Mouse (Mus musculus) heart, embryonic 12.5 days (tissue): ENCODE data around the gene Fcamr. TPM values are rescaled to one million over a fixed set of nuclear protein-coding genes. Genes with fewer than 3 reads are reported as not detected.

Source experiments
- ATAC-seq: fragments of 200-750 bp; cut with Nextera tagmentation; 2 replicates; pipeline ENCODE4 v1.8.0; 2017; ENCODE audit warnings: moderate TSS enrichment, moderate library complexity; ENCODE audit not compliant: insufficient number of reproducible peaks, low FRiP score
- H3K27ac ChIP-seq: fragments of 300-500 bp; sonication (generic); 2 replicates; pipeline ENCODE4 v1.5.1; 2016; ENCODE audit warnings: mild to moderate bottlenecking, moderate library complexity; ENCODE audit not compliant: poor library complexity, severe bottlenecking
- H3K27me3 ChIP-seq: fragments of 300-500 bp; sonication (generic); replicated peaks from 2 replicates; pipeline ENCODE4 v1.6.1; 2016; ENCODE audit warnings: mild to moderate bottlenecking, moderate library complexity
- H3K36me3 ChIP-seq: fragments of 300-500 bp; sonication (generic); 2 replicates; pipeline ENCODE4 v1.6.1; 2016; ENCODE audit warnings: mild to moderate bottlenecking, moderate library complexity
- H3K4me1 ChIP-seq: fragments of 300-500 bp; sonication (generic); replicated peaks from 2 replicates; pipeline ENCODE4 v1.6.1; 2016; ENCODE audit warnings: mild to moderate bottlenecking
- H3K4me2 ChIP-seq: fragments of 300-500 bp; sonication (generic); 2 replicates; pipeline ENCODE4 v1.6.1; 2016; ENCODE audit warnings: mild to moderate bottlenecking, moderate library complexity
- H3K4me3 ChIP-seq: fragments of 300-500 bp; sonication (generic); 2 replicates; pipeline ENCODE4 v1.5.1; 2016; ENCODE audit warnings: mild to moderate bottlenecking
- H3K9ac ChIP-seq: fragments of 300-500 bp; sonication (generic); 2 replicates; pipeline ENCODE4 v1.6.1; 2016; ENCODE audit warnings: mild to moderate bottlenecking, moderate library complexity
- H3K9me3 ChIP-seq: fragments of 300-500 bp; sonication (generic); replicated peaks from 2 replicates; pipeline ENCODE4 v1.6.1; 2016; ENCODE audit warnings: mild to moderate bottlenecking, moderate library complexity
- WGBS: fragments of 180-500 bp; shearing (Covaris S2); methylation state at CpG from one replicate; pipeline ENCODE4 v1.1.7; 2016; 5-methylcytosine and 5-hydroxymethylcytosine counted together
- polyA plus RNA-seq: library from polyadenylated mRNA; unstranded; fragments of >200 nt; fragmentation: Nextera tagmentation; extraction: Ambion mirVana; gene quantifications from 2 replicates; pipeline ENCODE4 v1.2.1, GENCODE M21; 2016

The Fcamr gene
- polyA plus RNA-seq, 1 experiment from 2014 or later: 0.15 TPM

DNA sequence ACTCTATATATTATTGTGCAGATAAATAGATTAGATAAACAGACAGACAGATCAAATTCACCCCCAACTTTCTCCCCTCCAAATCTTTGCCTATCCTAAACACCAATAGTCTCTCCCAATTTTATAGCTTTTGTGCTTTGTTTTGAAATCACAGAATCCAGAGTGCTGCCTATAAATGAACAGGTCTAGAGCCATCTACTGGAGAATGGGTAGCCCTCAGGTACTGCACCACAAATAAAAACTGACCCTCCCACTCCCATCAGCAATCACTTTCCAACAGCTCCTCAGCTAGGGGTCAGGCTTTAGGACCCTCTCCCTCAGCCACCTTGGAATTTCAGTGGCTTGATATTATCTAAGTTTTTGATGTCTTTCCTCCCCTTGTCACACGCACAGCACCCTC is 24.1 kb upstream of the Fcamr start:
- Histone ChIP-seq H3K9me3 (no peaks in the 10 kb centered on the region), H3K4me3 (no peak overlapping the region), H3K9ac (no peak overlapping the region), H3K27ac (no peak overlapping the region), H3K4me2 (no peak overlapping the region), H3K4me1 (no peaks in the 10 kb centered on the region), H3K27me3 (no peaks in the 10 kb centered on the region), H3K36me3 (no peaks in the 10 kb centered on the region)
- ATAC-seq: no peak
- 50% methylated on average over 1 of the region's 1 CpGs for WGBS

DNA sequence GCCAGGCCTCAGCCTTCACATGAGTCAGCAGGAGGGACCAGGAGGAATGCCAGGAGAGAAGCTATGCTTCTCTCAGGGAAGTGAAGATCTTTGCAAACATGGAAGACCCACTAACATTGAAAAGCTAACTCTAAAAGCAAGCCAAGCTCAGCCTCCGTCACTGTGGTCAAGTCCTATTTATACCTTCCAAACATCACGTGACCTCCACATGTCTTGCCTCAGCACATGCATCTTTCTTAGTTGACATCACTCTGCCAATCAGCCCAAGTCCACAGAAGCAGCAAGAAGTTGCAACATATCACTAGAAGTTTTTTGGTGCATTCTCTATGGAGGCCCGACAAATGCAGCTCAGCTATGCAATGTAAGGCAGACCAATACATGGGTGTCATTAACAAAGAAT is 20.8 kb upstream of the Fcamr start:
- no peak for ATAC-seq
- no peaks in the 10 kb centered on the region for H3K36me3 ChIP-seq
- no peaks in the 10 kb centered on the region for H3K9me3 ChIP-seq
- H3K9ac ChIP-seq: no peak overlapping the region
- no peak overlapping the region for H3K4me2 ChIP-seq
- no peak overlapping the region for H3K4me3 ChIP-seq
- no peak overlapping the region for H3K27ac ChIP-seq
- peaks cover 6% of the 10 kb centered on the region; the same call in 1 of the 2 replicates for H3K4me1 ChIP-seq
- H3K27me3 ChIP-seq: 0 out of 2 replicates have a peak, but pooled peaks cover 2% of the 10 kb centered on the region
- WGBS: 73% methylated on average over 3 of the region's 3 CpGs

DNA sequence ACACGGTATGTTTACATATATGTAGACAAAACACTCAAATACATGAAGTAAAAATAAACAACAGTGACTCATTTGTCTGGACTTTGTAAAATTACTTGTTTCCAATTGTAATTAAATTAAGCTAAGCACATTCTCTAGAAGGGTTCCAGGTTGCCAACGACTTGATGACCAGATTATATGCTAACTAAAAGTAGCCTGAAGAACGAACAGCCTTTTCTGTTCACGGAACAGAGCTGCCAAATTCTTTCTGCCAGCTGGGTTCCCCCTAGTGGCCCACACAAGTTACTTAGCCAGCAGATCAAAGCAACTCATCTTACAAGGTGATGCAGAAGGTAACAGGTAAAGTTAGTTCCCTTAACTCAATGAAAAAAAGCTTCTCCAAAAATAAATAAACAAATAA is 16.6 kb upstream of the Fcamr start:
- H3K27ac ChIP-seq: no peak overlapping the region
- 0 out of 2 replicates have a peak, but pooled peaks cover 4% of the 10 kb centered on the region for H3K27me3 ChIP-seq
- H3K9me3 ChIP-seq: no peaks in the 10 kb centered on the region
- H3K4me2 ChIP-seq: no peak overlapping the region
- WGBS: 21% methylated on average over 4 of the region's 4 CpGs
- no peaks in the 10 kb centered on the region for H3K36me3 ChIP-seq
- H3K4me1 ChIP-seq: peaks cover 6% of the 10 kb centered on the region; the same call in 1 of the 2 replicates
- no peak overlapping the region for H3K4me3 ChIP-seq
- no peak overlapping the region for H3K9ac ChIP-seq
- no peak for ATAC-seq

DNA sequence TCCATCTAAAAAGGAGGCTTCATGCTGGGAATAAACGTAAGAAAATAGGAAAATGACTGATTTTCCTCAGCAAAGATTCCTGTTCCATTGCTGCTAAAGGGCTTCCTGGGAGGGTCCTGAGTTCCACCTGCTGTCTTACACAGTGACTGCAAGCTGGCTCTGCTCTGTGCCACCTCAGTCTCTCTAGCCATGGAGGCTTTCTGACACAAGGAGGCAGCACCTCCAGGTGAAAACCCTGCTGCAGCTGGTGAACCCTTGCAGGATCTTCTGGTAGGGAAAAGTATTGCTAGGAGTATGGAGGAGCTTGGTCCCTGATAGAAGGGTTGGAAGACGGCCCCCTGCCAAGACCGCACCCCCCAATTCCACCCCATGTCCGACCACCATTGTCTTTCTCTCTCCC is 13.7 kb upstream of the Fcamr start:
- Histone ChIP-seq H3K4me3 (no peak overlapping the region), H3K9me3 (no peaks in the 10 kb centered on the region), H3K4me1 (peaks cover 6% of the 10 kb centered on the region; the same call in 1 of the 2 replicates), H3K27me3 (0 out of 2 replicates have a peak, but pooled peaks cover 8% of the 10 kb centered on the region), H3K36me3 (no peaks in the 10 kb centered on the region), H3K9ac (no peak overlapping the region), H3K4me2 (no peak overlapping the region), H3K27ac (no peak overlapping the region)
- no peak for ATAC-seq
- WGBS: 40% methylated on average over 4 of the region's 4 CpGs

DNA sequence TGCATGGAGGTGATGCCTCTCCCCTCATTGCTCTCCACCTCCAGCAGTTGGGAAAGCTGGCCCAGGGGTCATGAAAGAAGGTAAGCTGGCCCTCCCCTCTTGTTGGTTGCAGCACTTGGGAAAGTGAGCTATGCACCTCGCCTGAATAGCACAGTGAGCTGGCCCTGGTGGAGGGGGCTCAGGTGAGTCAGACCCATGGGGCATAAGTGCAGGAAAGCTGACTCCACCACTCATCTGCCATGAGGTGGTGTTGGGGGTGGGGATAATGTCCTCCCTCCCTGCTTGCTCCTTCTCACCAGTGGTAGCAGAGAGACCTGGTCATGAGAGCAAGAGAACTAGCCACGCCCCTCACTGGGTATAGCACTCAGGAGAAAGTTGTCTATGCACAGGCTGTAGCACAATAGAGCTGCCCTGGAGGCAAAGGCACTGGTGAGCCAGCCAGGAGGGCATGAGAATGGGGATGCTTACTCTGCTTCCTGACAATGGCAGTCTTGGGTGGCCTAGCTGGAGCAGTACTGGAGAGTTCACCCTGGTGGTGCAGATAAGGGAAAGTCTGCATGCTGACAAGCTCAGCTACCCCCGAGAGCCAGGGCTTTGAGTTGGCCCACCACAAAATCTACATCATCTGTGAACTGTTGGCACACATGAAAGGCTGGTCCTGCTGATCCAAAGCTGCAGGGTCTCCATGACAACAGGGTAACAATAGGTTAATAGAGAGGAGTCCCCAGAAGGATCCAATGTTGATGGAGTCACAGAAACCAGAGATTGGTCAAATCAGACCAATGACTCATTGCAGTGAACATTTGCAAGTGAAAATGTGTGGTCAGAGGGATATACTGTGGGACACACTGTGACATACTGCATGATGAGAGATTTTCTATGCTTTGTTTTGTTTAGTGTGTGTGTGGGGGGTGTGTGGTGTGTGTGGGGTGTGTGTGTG is 10.9 kb upstream of the Fcamr start:
- Histone ChIP-seq H3K27me3 (0 out of 2 replicates have a peak, but pooled peaks cover 7% of the 10 kb centered on the region), H3K4me1 (no peaks in the 10 kb centered on the region), H3K9me3 (0 out of 2 replicates have a peak, but pooled peaks cover 2% of the 10 kb centered on the region), H3K4me3 (no peak overlapping the region), H3K36me3 (no peaks in the 10 kb centered on the region), H3K4me2 (no peak overlapping the region), H3K9ac (no peak overlapping the region), H3K27ac (no peak overlapping the region)
- 59% methylated on average over 3 of the region's 3 CpGs for WGBS
- ATAC-seq: peak; percentile 33; the same call in 1 of the 2 replicates

DNA sequence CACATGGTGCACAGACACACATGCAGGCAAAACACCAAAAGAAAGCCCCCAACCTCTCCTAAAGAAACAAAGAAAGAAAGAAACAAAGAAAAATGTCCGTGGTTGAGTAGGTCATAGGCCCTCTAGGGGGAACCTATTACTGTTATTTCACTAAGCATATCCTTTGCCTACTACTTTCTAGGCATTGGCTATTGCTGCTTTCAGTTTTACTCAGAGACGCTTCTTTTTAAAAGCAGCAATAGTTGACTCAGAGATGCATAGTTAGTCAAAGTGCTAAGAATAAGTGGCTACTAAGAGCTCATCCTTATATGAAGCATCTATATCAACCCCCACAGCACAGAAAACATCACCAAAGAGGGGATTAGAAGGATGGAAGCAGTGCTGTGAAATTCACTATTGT is 5.4 kb upstream of the Fcamr start:
- ATAC-seq: no peak
- WGBS: 82% methylated on average over 2 of the region's 2 CpGs
- H3K27me3 ChIP-seq: no peaks in the 10 kb centered on the region
- no peak overlapping the region for H3K4me3 ChIP-seq
- H3K9me3 ChIP-seq: 0 out of 2 replicates have a peak, but pooled peaks cover 2% of the 10 kb centered on the region
- H3K4me1 ChIP-seq: no peaks in the 10 kb centered on the region; the same call in 1 of the 2 replicates
- H3K27ac ChIP-seq: no peak overlapping the region
- no peaks in the 10 kb centered on the region for H3K36me3 ChIP-seq
- H3K4me2 ChIP-seq: no peak overlapping the region
- H3K9ac ChIP-seq: no peak overlapping the region

DNA sequence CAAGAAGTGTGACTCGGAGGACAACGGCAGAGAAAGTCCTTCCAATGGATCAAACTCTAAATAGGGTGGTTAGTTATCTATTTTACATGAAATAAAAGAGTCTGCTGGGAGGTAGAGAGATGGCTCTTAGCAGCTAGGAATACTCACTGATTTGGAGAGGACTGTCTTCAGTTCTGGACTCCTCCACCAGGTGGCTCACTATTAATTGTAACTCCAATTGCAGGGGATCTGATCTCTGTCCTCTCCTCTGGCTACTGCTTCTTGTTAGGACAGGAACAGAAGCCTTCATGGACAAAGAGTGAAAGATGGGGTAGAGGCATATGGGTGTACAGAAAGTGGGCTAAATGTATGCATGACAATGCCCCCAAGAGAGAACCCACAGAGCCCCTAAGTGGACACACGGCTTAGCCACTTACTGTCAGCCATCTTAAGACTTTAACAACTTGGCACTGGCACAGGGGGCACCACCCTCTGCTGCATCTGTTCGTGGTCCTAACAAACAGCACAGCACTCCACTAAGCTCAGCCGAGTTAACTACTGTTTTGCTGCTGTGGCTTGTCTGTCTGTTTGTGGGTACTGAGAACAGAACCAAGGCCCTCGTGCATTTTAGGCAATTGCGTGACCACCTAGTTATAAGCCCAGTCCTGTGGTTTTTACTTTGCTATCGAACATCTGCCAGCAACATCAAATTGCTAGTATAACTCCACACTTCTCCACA is 3.6 kb upstream of the Fcamr start:
- H3K4me2 ChIP-seq: no peak overlapping the region
- 0 out of 2 replicates have a peak, but pooled peaks cover under 1% of the 10 kb centered on the region for H3K9me3 ChIP-seq
- 74% methylated on average over 8 of the region's 8 CpGs for WGBS
- no peak overlapping the region for H3K27ac ChIP-seq
- 0 out of 2 replicates have a peak, but pooled peaks cover 11% of the 10 kb centered on the region for H3K27me3 ChIP-seq
- no peak overlapping the region for H3K4me3 ChIP-seq
- no peak for ATAC-seq
- no peaks in the 10 kb centered on the region for H3K36me3 ChIP-seq
- H3K4me1 ChIP-seq: no peaks in the 10 kb centered on the region; the same call in 1 of the 2 replicates
- no peak overlapping the region for H3K9ac ChIP-seq

DNA sequence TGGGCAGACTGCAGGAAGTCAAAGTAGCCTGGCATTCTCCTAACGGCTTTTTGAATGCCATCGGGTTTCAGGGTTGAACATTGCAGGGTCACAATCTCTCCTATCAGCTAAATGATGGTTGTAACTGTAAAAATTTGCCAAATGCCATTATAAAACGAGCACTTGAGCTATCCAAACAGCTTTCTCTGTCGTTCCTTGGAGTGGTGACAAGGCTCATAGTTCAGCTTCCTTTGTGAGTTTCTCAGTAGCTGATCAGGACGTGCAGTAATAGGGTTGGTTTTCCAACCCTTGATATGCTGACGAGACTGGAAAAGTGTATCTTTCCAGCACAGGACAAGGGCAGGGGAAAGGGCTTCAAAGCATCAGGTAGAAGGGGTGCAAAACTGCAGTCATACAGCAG is 2.7 kb upstream of the Fcamr start:
- no peak overlapping the region for H3K4me3 ChIP-seq
- peaks cover 7% of the 10 kb centered on the region for H3K4me1 ChIP-seq
- 0 out of 2 replicates have a peak, but pooled peaks cover 11% of the 10 kb centered on the region for H3K27me3 ChIP-seq
- no peak for ATAC-seq
- H3K36me3 ChIP-seq: no peaks in the 10 kb centered on the region
- WGBS: 49% methylated on average over 6 of the region's 6 CpGs
- no peak overlapping the region for H3K4me2 ChIP-seq
- no peak overlapping the region for H3K9ac ChIP-seq
- H3K27ac ChIP-seq: no peak overlapping the region
- no peaks in the 10 kb centered on the region for H3K9me3 ChIP-seq

DNA sequence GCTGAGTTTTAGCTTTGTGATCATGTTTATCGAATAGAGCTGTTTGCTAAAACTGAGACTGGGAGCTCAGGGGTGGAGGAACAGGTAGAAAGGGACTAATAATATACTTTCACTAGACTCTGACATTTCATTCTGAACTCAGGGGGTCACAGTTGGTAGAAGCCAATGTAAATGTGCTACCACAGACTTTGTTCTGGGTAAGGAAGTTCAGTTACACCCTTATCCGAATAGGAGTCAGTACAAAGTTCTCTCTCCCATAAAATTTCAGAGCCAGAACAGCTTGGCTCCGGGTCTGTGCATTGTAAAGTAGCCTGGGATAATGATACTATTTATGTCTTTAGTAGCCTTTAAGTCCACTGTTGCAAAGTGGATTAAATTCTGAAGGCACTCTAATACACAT is 2.2 kb upstream of the Fcamr start:
- H3K27ac ChIP-seq: no peak overlapping the region
- WGBS: 62% methylated on average over 3 of the region's 3 CpGs
- no peaks in the 10 kb centered on the region for H3K36me3 ChIP-seq
- H3K4me2 ChIP-seq: no peak overlapping the region
- H3K4me3 ChIP-seq: no peak overlapping the region
- no peaks in the 10 kb centered on the region for H3K9me3 ChIP-seq
- H3K4me1 ChIP-seq: peaks cover 12% of the 10 kb centered on the region
- H3K9ac ChIP-seq: no peak overlapping the region
- 0 out of 2 replicates have a peak, but pooled peaks cover 11% of the 10 kb centered on the region for H3K27me3 ChIP-seq
- no peak for ATAC-seq

DNA sequence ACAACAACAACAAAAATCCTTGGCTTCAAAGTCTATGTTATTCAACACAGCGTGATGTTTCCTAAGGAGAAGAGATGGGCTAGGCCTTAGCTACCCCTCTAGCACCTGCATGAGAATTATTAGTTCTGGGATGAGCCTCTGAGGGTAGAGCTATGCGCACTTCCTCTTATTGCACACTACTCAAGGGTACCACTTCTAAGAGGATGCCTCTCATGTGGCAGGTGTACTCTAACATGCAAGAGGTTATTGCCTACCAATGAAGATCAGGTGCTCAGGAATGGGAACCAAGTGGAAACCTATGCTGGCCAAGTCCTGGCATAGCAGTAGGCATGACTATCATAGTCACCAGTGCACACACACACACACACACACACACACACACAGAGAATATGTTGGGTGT is 1.3 kb upstream of the Fcamr start:
- Histone ChIP-seq H3K27me3 (0 out of 2 replicates have a peak, but pooled peaks cover 11% of the 10 kb centered on the region), H3K4me2 (no peak overlapping the region), H3K9me3 (no peaks in the 10 kb centered on the region), H3K27ac (no peak overlapping the region), H3K36me3 (no peaks in the 10 kb centered on the region), H3K4me3 (no peak overlapping the region), H3K9ac (no peak overlapping the region), H3K4me1 (peaks cover 21% of the 10 kb centered on the region)
- ATAC-seq: no peak
- 90% methylated on average over 2 of the region's 2 CpGs for WGBS

DNA sequence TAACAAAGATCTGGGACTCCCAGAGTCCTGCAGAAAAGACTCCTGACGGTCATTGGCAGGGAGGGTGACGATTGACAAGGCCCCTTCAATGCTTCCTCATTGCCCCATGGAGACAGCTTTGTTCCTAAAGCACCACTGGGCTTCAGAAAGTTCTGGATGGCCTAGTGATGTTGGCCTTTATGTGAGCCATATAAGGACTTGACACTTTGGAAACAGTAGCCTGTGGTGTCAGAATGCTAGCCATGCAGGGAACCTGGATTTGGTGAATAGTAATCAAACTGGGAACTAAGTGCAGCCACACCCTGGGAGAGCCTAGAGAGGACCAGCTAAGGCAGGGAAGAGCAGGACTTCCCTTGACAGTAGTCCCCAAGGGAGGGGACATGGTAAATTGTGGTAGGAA is 809 bp downstream of the Fcamr start:
- Histone ChIP-seq H3K4me2 (no peak overlapping the region), H3K9me3 (no peaks in the 10 kb centered on the region), H3K36me3 (no peaks in the 10 kb centered on the region), H3K4me3 (no peak overlapping the region), H3K4me1 (peaks cover 29% of the 10 kb centered on the region), H3K9ac (no peak overlapping the region), H3K27me3 (0 out of 2 replicates have a peak, but pooled peaks cover 11% of the 10 kb centered on the region), H3K27ac (no peak overlapping the region)
- no peak for ATAC-seq
- WGBS: 69% methylated on average over 2 of the region's 2 CpGs
